Mouse (Mus musculus): Measurements from ENCODE around the gene Mapk11.

Gene Mapk11

GRCm38 (mm10) chr15:89102646-89103045 is 46.8 kb downstream of the Mapk11 start:
- DNase-seq = no peak

- peak in 1 of 2 experiments; percentile 20 for DNase-seq
Observed at GRCm38 (mm10) chr15:89100823-89101222, 48.6 kb downstream of the Mapk11 start.

- DNase-seq = no peak
Observed at GRCm38 (mm10) chr15:89098616-89099015, 50.8 kb downstream of the Mapk11 start.

GRCm38 (mm10) chr15:89097450-89097849 is 52.0 kb downstream of the Mapk11 start:
- DNase-seq = no peak
